Mouse (Mus musculus): ENCODE data around the gene Chp2.

- TF ChIP-seq POLR2AphosphoS2 (IDR thresholded peaks at IDR 0.05; ENCODE audit: insufficient read length, low read depth) (no peak), POLR2A (IDR thresholded peaks at IDR 0.05; ENCODE audit: insufficient read length, low read depth) (no peak), CEBPB (IDR thresholded peaks at IDR 0.05; ENCODE audit: insufficient read depth, poor library complexity, severe bottlenecking) (no peak), MYOD1 (IDR thresholded peaks at IDR 0.05; ENCODE audit: control insufficient read depth in 1 of 3, insufficient read length in 2 of 3, low read depth in 2 of 3) (no peak), MAX (IDR thresholded peaks at IDR 0.05; ENCODE audit: low read depth) (no peak), TCF12 (IDR thresholded peaks at IDR 0.05; ENCODE audit: insufficient read depth, poor library complexity, severe bottlenecking) (no peak), TCF3 (IDR thresholded peaks at IDR 0.05; ENCODE audit: insufficient read length, low read depth) (no peak), MYOG (IDR thresholded peaks at IDR 0.05; ENCODE audit: control insufficient read depth in 1 of 3, insufficient read depth in 1 of 3, insufficient read length in 2 of 3, low read depth in 2 of 3) (no peak), E2F4 (IDR thresholded peaks at IDR 0.05; ENCODE audit: insufficient read depth) (no peak), USF1 (IDR thresholded peaks at IDR 0.05; ENCODE audit: low read depth) (no peak)
These were observed 20.0 kb upstream of the Chp2 start for GRCm38 (mm10) chr7:122199296-122199695.
